In genomic region chr1:161365006-161365405, GRCm38 (mm10) we compare ENCODE assay signal across 30 mouse cellular contexts. TPM values are rescaled to one million over a fixed set of nuclear protein-coding genes. Genes with fewer than 3 reads are reported as not detected.
"Had no signal": no experiment of that assay in that cellular context is flagged by ENCODE, and none has a peak within 500 bp of the region (broad histone marks: within the 10 kb centered on the region; RNA-seq: fewer than 3 reads in every experiment).

No protein-coding gene starts in this region.

- ATAC-seq: hindbrain, postnatal 0 days; intestine, embryonic 16.5 days; liver, embryonic 12.5 days had no signal

- H3K36me3 ChIP-seq: heart, embryonic 13.5 days; heart, embryonic 15.5 days; hindbrain, embryonic 13.5 days; hindbrain, embryonic 15.5 days; kidney, embryonic 15.5 days; limb, embryonic 13.5 days; limb, embryonic 15.5 days; liver, embryonic 12.5 days had no signal

- DNase-seq: gastrocnemius, adult 2 months; gastrocnemius, postnatal 10 days; gastrocnemius, postnatal 25 days; heart, adult 18-20 months; heart, postnatal 14 days; heart, postnatal 36 days; kidney, adult 11 months; kidney, adult 2 months; kidney, adult 9 months; kidney, postnatal 14 days; kidney, postnatal 36 days; layer of hippocampus, adult 9-11 months; layer of hippocampus, postnatal 36 days; left cerebral cortex, postnatal 4 days had no signal

- H3K4me3 ChIP-seq: gastrocnemius, adult 2 months; heart, embryonic 13.5 days; heart, embryonic 15.5 days; hindbrain, embryonic 13.5 days; hindbrain, embryonic 15.5 days; kidney, embryonic 15.5 days; limb, embryonic 13.5 days; limb, embryonic 15.5 days; liver, embryonic 12.5 days had no signal

- H3K27ac ChIP-seq: gastrocnemius, adult 2 months; heart, embryonic 13.5 days; heart, embryonic 15.5 days; hindbrain, embryonic 13.5 days; hindbrain, embryonic 15.5 days; hindbrain, postnatal 0 days; kidney, embryonic 15.5 days; kidney, postnatal 0 days; limb, embryonic 13.5 days; limb, embryonic 15.5 days; liver, embryonic 12.5 days had no signal

- H3K27me3 ChIP-seq: heart, embryonic 13.5 days; heart, embryonic 15.5 days; hindbrain, embryonic 13.5 days; hindbrain, embryonic 15.5 days; kidney, embryonic 15.5 days; limb, embryonic 13.5 days; limb, embryonic 15.5 days; liver, embryonic 12.5 days had no signal

- H3K4me1 ChIP-seq: heart, embryonic 13.5 days; hindbrain, embryonic 13.5 days; hindbrain, embryonic 15.5 days; kidney, embryonic 15.5 days; limb, embryonic 13.5 days; limb, embryonic 15.5 days; liver, embryonic 12.5 days had no signal

- H3K9me3 ChIP-seq: heart, embryonic 13.5 days; heart, embryonic 15.5 days; hindbrain, embryonic 13.5 days; hindbrain, embryonic 15.5 days; kidney, embryonic 15.5 days; limb, embryonic 15.5 days; liver, embryonic 12.5 days had no signal

- H3K9ac ChIP-seq: heart, embryonic 13.5 days; heart, embryonic 15.5 days; hindbrain, embryonic 13.5 days; hindbrain, embryonic 15.5 days; kidney, embryonic 15.5 days; limb, embryonic 13.5 days; limb, embryonic 15.5 days; liver, embryonic 12.5 days had no signal

- H3K4me2 ChIP-seq: heart, embryonic 11.5 days; heart, embryonic 13.5 days; heart, embryonic 15.5 days; hindbrain, embryonic 13.5 days; hindbrain, embryonic 15.5 days; kidney, embryonic 15.5 days; limb, embryonic 13.5 days; limb, embryonic 15.5 days; liver, embryonic 12.5 days had no signal

RNA-seq across cellular contexts. Expression of gene Tnfsf4, which starts 30.2 kb away (rescaled TPM):
- polyA plus RNA-seq: heart, embryonic 11.5 days; heart, embryonic 13.5 days; hindbrain, embryonic 11.5 days; hindbrain, embryonic 13.5 days; hindbrain, embryonic 15.5 days; hindbrain, postnatal 0 days; intestine, embryonic 14.5 days; intestine, embryonic 16.5 days; kidney, adult 2 months; large intestine, adult 2 months; limb, embryonic 13.5 days; liver, adult 2 months; liver, embryonic 12.5 days had no signal
